Mouse (Mus musculus) gastrocnemius, postnatal 25 days (tissue): Measurements from ENCODE around the gene Usp19. TPM values are rescaled to one million over a fixed set of nuclear protein-coding genes. Genes with fewer than 3 reads are reported as not detected.

Source experiments
- total RNA-seq, 2 experiments: library from RNA; stranded (reverse); gene quantifications; 1 replicate in 1 of 2; 2 replicates in 1 of 2; pipeline ENCODE4 v1.2.3; 2021

Gene Usp19
- total RNA-seq, 2 experiments from 2014 or later, result 101 to 103 TPM

Other genes starting within 250 kb of the Usp19 start
- gene Dag1, start 226.6 kb upstream of the Usp19 start, total RNA-seq, result 100 to 1,000 TPM; 169 to 183 TPM
- 10 to 100 TPM in 1 of 2 experiments, 1 to 10 TPM in 1; 8.2 to 12.1 TPM for gene Nicn1, start 200.2 kb upstream of the Usp19 start, total RNA-seq
- 1 to 10 TPM; 1.6 to 1.8 TPM for gene Amt, start 193.7 kb upstream of the Usp19 start, total RNA-seq
- 100 to 1,000 TPM; 104 to 120 TPM for gene Rhoa, start 184.5 kb upstream of the Usp19 start, total RNA-seq
- 10 to 100 TPM; 25.0 to 30.8 TPM for gene Tcta, start 184.4 kb upstream of the Usp19 start, total RNA-seq
- gene Gpx1, start 151.7 kb upstream of the Usp19 start, total RNA-seq, result 10 to 100 TPM; 74.4 to 92.9 TPM
- gene Usp4, start 142.7 kb upstream of the Usp19 start, total RNA-seq, result 10 to 100 TPM; 61.7 to 64.9 TPM
- gene 1700102P08Rik, start 97.8 kb upstream of the Usp19 start, total RNA-seq, result under 1 TPM; 0.40 to 0.46 TPM
- not detected for gene Ccdc36, start 62.1 kb upstream of the Usp19 start, total RNA-seq
- gene BC048562, start 54.1 kb upstream of the Usp19 start, total RNA-seq, result not detected
- gene Ccdc71, start 30.1 kb upstream of the Usp19 start, total RNA-seq, result 10 to 100 TPM; 16.3 to 17.2 TPM
- gene Klhdc8b, start 29.0 kb upstream of the Usp19 start, total RNA-seq, result 1 to 10 TPM; 3.3 to 3.8 TPM
- gene Lamb2, start 10.9 kb upstream of the Usp19 start, total RNA-seq, result 100 to 1,000 TPM; 142 to 152 TPM
- 10 to 100 TPM; 64.1 to 77.4 TPM for gene Qars, start 17.1 kb downstream of the Usp19 start, total RNA-seq
- gene Qrich1, start 26.2 kb downstream of the Usp19 start, total RNA-seq, result 10 to 100 TPM; 41.2 to 50.5 TPM
- gene Impdh2, start 69.7 kb downstream of the Usp19 start, total RNA-seq, result 10 to 100 TPM; 51.9 to 54.0 TPM
- 10 to 100 TPM; 28.2 to 37.5 TPM for gene Ndufaf3, start 76.8 kb downstream of the Usp19 start, total RNA-seq
- 10 to 100 TPM in 1 of 2 experiments, 1 to 10 TPM in 1; 7.6 to 10.4 TPM for gene Dalrd3, start 79.3 kb downstream of the Usp19 start, total RNA-seq
- gene Wdr6, start 88.1 kb downstream of the Usp19 start, total RNA-seq, result 1 to 10 TPM; 5.2 to 5.3 TPM
- 1 to 10 TPM; 2.8 to 3.1 TPM for gene P4htm, start 107.1 kb downstream of the Usp19 start, total RNA-seq
- gene Arih2, start 158.8 kb downstream of the Usp19 start, total RNA-seq, result 10 to 100 TPM; 52.7 to 61.0 TPM
- 10 to 100 TPM; 67.1 to 73.5 TPM for gene Slc25a20, start 171.5 kb downstream of the Usp19 start, total RNA-seq
- gene Prkar2a, start 198.7 kb downstream of the Usp19 start, total RNA-seq, result 100 to 1,000 TPM; 122 to 134 TPM